Mouse (Mus musculus) left cerebral cortex, adult 18-20 months (tissue): ENCODE measurements at regions not wholly inside any gene's neighbourhood (a gene's known extent, or its start where the extent isn't known, plus 50 kb on each side); places are given as distances from the start of the nearest gene placed in this dataset.
"Not testable (repeated sequence)": the region's sequence is repeated elsewhere in the genome, so short reads cannot be mapped to it uniquely, and the experiment has no call there.

Experiments used
- DNase-seq, 2 experiments: peaks; one replicate each; pipeline ENCODE4 v3.0.0; 2021 to 2022; ENCODE audit warnings: low spot score in 2 of 2, mixed read lengths in 1 of 2
- microRNA-seq, 2 experiments: library from miRNA; unstranded; fragments of <30 nt; microRNA quantifications; one replicate each; pipeline ENCODE4 v1.2.0; 2021

DNA sequence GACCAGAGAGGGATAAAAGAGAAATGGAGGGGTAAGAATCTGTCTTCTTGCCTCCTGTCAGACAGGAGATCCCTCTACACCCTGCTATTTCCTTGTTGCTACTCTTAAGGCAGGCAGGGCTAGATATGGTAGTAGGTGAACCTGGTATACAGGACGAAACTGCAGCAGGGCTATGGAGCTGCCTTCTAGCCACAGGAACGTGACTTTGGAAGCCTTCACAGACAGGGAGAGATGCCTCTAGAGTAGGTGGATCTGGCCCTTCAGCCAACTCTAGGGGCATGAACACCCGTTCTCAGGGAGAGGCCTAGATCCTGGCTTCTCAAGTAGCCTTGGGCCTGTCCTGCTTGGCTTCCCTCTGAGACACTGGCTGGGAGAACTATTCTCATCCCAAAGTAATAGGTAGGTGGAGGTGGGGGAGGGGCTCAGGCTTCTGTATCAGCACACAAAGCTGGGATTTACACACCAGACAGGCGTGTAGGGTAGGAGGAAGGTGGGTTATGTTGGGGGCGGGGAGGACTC is 66.5 kb upstream of the Adam6b start:
- DNase-seq, result no peak

DNA sequence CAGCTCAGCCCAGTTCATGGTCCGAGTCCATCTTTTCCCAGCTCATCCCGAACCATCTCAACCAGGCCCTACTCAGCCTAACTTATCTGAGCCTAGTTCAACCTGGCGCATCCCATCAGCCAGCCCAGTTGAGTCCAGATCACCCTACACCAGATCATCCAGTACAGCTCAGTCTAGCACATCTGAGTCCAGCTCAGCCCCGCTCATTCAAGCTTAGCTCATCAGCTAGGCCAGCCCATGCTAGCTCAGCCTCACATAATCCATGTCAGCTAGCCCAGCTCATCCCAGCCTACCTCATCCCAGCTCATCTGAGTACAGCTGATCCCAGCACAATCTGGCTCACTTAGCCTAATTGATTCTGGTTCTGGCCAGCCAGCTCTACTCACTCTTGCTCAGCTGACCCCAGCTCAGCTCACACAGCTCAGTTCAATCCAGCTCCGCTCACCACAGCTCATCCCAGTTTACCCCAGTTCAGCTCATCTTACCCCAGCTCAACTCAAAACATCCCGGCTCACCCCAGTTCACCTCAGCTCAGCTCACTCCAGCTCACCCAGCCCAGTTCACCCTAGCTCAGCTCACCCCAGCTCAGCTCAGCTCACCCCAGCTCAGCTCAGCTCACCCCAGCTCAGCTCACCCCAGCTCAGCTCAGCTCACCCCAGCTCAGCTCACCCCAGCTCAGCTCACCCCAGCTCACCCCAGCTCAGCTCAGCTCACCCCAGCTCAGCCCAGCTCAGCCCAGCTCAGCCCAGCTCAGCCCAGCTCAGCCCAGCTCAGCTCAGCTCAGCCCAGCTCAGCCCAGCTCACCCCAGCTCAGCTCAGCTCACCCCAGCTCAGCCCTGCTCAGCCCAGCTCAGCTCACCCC is 65.3 kb upstream of the Adam6b start:
- DNase-seq, result no peak

DNA sequence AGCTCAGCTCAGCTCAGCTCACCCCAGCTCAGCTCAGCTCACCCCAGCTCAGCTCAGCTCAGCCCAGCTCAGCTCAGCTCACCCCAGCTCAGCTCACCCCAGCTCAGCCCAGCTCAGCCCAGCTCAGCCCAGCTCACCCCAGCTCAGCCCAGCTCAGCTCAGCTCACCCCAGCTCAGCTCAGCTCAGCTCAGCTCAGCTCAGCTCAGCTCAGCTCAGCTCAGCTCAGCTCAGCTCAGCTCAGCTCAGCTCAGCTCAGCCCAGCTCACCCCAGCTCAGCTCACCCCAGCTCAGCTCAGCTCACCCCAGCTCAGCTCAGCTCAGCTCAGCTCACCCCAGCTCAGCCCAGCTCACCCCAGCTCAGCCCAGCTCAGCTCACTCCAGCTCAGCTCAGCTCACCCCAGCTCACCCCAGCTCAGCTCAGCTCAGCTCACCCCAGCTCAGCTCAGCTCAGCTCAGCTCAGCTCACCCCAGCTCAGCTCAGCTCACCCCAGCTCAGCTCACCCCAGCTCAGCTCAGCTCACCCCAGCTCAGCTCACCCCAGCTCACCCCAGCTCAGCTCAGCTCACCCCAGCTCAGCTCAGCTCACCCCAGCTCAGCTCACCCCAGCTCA is 64.6 kb upstream of the Adam6b start:
- not testable (repeated sequence) for DNase-seq

DNA sequence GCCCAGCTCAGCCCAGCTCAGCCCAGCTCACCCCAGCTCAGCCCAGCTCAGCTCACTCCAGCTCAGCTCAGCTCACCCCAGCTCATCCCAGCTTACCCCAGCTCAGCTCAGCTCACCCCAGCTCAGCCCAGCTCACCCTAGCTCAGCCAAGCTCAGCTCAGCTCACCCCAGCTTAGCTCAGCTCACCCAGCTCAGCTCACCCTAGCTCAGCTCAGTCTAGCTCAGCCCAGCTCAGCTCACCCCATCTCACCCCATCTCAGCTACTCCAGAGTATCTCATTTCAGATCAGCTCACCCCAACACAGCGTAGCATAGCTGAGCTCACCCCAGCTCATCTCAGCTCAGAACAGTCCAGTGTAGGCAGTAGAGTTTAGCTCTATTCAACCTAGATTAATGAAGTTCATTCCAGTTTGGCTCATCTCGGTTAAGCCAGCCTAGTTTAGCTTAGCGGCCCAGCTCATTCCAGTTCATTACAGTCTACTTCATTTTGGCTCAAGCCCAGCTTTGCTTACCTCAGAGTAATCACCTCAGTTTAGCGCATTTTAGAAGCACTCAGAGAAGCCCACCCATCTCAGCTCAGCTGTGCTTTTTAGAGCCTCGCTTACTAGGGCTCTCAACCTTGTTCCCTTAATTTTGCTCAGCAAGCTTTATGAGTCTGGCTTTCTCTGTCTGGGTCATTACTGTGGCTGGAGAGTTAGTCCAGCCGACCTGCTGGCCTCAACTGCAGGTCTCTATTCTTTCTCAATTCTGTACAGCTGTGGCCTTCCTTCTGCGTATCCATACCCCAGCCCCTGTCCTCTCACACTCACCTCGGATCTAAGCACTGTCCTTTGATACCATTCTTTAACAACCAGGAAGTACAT is 63.9 kb upstream of the Adam6b start:
- no peak for DNase-seq

DNA sequence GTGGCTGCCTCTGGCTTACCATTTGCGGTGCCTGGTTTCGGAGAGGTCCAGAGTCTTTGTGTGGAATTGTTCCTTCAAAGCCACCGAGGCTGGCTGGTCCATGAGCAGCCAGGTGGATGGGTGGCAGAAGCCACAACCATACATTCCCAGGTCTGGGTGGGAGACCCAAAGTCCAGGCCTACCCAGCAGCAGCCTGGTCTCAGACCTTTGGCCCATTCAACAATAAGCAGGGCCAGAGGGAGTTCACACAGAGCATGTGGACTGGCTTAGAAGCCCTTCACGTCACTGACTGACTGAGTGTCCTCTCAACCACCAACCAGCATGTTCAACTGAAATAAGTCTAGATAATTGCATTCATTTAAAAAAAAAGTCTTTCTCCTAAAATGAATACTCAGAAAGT is 62.7 kb upstream of the Adam6b start:
- DNase-seq, result no peak

DNA sequence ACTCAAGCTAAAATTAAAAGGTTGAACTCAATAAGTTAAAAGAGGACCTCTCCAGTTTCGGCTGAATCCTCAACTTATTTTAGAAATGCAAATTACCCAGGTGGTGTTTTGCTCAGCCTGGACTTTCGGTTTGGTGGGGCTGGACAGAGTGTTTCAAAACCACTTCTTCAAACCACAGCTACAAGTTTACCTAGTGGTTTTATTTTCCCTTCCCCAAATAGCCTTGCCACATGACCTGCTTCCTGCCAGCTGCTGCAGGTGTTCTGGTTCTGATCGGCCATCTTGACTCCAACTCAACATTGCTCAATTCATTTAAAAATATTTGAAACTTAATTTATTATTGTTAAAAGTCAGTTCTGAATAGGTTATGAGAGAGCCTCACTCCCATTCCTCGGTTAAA is 62.0 kb upstream of the Adam6b start:
- DNase-seq, result no peak

DNA sequence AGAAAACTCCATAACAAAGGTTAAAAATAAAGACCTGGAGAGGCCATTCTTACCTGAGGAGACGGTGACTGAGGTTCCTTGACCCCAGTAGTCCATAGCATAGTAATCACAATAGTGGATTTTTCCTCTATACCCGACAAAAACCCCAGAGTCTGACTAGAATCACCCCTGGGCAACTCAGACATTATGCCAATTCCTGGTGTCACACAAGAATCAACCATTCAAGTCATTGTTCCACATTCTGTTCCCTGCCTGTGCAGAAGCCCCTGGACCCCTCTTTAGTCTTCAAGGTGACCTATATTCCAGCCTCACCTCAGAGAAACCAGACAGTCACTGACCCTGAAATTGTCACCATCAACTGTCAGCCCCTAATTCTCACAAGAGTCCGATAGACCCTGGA is 60.9 kb upstream of the Adam6b start:
- no peak for DNase-seq

DNA sequence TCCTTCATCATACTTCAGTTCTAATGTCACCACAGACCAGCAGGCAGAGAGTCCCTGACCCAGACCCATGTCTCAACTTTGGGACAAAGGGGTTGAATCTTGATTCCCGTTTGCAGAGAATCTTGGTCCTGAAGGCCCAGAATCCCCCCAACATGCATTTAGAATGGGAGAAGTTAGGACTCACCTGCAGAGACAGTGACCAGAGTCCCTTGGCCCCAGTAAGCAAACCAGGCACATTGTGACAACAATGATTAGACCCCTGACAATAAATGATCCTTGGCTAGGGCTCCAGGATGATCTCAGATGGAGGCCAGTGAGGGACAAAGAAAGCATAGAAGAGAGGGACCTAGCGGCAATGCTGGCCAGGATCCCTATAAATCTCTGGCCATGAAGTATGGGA is 60.4 kb upstream of the Adam6b start:
- no peak for DNase-seq

DNA sequence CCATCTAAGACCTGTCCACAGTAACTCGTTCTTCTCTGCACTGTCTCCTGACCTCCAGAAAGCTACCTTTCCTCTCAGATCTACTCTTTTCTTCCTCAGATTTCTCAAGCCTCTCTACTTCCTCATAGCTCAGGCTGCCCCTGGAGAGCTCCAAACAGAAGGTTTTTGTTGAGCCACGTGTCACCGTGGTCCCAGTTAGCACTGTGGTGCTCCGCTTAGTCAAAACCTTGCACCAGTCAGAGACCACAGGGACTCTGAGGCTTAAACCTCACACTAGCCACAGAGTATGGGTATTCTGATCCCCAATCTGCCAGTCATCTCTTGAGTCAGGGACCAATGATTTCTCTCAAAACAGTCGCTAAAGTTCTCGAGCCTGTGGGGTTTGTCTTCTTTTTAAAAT is 59.0 kb upstream of the Adam6b start:
- DNase-seq, result no peak

Small RNA genes lying in the stretch of these regions (microRNA-seq; reads per million reads assigned to microRNA genes)
- gene Gm22175 (0 reads per million in 2 experiments), gene Gm24022 (0 reads per million in 2 experiments), gene Gm25747 (0 reads per million in 2 experiments)
